Mouse (Mus musculus): ENCODE data around the gene Prdx2. TPM values are rescaled to one million over a fixed set of nuclear protein-coding genes. Genes with fewer than 3 reads are reported as not detected.

Gene Prdx2
- 100 to 1,000 TPM; 328 to 384 (median 347) TPM for total RNA-seq (2022)

GRCm38 (mm10) chr8:84969241-84970134, at the start of gene Prdx2, which contains the start of the genes Gm49661 and Rnaseh2a:
Gene Prdx2 (plus strand): TSS chr8:84969587.
Gene Gm49661 (minus strand): TSS chr8:84969433.
Gene Rnaseh2a (minus strand): TSS chr8:84969767.
- peak; percentile 51 to 56 for DNase-seq (ENCODE audit: low spot score in 2 of 2)

GRCm38 (mm10) chr8:84921596-84921995, 47.8 kb upstream of the Prdx2 start:
- no peak for DNase-seq (ENCODE audit: low spot score in 2 of 2)

DNA sequence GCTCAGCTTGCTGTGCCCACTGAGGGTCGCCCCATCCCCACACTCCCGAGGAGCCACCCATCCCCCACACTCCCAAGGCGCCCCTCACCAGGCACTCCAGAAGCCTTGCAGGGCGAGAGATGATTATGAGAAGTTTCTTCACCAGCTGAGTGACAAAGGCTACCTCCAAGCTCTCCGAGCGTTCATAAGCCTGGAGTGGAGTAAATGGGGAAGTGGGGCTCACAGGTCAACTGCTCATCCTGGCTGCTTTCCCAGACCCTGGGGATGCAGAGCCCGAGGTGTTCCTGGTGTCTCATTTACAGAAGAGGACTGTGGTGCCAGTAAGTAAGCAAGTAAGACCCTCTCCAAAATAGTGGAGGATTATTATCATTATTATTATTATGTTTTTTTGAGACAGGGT, 43.8 kb upstream of the Prdx2 start:
- DNase-seq (ENCODE audit: low spot score in 2 of 2): no peak

GRCm38 (mm10) chr8:84927513-84927912, 41.9 kb upstream of the Prdx2 start:
- DNase-seq (ENCODE audit: low spot score in 2 of 2): no peak

GRCm38 (mm10) chr8:84928456-84929306, 40.7 kb upstream of the Prdx2 start:
- DNase-seq (ENCODE audit: low spot score in 2 of 2): no peak

- no peak for DNase-seq (ENCODE audit: low spot score in 2 of 2)
Measured at GRCm38 (mm10) chr8:84930582-84930981, 38.8 kb upstream of the Prdx2 start.

GRCm38 (mm10) chr8:84933767-84934559, 35.4 kb upstream of the Prdx2 start:
- peak in 1 of 2 experiments; percentile 68 for DNase-seq (ENCODE audit: low spot score in 2 of 2)

DNA sequence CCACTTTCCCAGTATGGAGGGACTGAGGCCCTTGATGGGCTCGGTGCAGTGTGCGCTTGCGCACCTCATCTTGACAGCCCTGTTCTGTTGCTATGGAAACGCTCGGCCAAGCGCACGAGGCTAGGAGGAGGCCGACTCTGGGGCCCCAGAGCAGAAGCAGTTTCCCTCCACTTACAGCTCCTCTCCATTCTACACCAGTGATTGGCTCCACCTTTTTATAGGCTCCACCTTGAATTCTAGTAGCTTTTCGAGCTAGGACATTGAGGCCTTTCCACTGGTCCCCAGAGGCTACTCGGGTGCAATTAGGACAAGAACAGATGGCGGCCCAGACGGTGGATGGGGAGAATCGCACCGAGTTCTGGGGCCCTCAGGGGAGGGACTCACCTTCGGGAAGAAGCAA, 34.5 kb upstream of the Prdx2 start:
- DNase-seq (ENCODE audit: low spot score in 2 of 2): peak in 1 of 2 experiments; percentile 55

DNA sequence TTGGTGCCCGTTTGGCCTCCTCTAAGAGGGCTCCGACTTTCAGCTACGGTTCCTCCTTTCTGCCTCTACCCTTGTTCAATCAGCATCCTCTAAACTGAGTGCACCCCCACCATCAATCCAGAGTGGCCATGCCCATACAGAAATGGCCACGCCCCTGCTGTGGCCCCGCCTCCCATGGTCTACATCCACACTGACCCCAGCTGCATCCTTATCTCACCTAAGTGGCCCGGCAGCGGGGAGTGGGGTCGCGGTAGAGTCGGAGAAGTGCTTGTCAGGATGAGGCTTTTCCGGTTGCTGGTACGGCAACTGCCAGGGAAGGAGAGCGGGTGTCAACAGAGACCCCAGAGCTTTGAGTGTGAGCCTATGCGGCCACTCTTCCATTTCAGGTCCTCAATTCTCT, 33.9 kb upstream of the Prdx2 start:
- DNase-seq (ENCODE audit: low spot score in 2 of 2): no peak

- DNase-seq (ENCODE audit: low spot score in 2 of 2): no peak
Measured at GRCm38 (mm10) chr8:84936041-84936961, 33.1 kb upstream of the Prdx2 start.

DNA sequence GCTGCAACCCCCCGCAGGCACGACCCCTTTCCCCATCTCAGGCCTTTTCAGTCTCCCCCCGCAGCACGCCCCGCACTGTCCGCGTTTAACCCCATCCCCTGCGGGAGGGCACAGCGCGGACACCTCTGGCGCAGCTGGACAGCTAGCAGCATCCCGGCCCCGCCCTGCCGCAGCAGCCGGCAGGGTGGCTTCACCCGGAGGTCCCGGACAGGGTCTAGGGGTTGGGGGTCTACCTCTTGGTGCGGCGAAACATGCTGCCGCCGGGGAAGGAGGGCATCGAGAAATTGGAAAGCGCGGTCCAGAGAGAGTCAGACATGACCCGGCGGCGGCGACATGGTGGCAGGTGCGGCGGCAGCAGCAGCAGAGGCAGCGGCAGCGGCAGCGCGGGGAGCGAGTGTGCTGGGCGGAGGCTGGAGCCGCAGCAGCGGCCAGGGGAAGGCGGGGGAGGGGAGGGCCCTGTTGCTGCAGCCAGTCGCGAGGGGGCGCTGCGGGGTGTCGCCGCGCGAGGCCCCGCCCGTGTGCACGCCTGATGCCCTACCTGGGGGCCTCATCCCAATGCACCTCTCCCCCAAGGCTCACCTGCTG, 32.3 kb upstream of the Prdx2 start, which contains the start of gene Mast1:
Mast1 (minus strand) TSS at position 398 of the 585 bp plus-strand sequence.
- DNase-seq (ENCODE audit: low spot score in 2 of 2): peak in 1 of 2 experiments; percentile 50

DNA sequence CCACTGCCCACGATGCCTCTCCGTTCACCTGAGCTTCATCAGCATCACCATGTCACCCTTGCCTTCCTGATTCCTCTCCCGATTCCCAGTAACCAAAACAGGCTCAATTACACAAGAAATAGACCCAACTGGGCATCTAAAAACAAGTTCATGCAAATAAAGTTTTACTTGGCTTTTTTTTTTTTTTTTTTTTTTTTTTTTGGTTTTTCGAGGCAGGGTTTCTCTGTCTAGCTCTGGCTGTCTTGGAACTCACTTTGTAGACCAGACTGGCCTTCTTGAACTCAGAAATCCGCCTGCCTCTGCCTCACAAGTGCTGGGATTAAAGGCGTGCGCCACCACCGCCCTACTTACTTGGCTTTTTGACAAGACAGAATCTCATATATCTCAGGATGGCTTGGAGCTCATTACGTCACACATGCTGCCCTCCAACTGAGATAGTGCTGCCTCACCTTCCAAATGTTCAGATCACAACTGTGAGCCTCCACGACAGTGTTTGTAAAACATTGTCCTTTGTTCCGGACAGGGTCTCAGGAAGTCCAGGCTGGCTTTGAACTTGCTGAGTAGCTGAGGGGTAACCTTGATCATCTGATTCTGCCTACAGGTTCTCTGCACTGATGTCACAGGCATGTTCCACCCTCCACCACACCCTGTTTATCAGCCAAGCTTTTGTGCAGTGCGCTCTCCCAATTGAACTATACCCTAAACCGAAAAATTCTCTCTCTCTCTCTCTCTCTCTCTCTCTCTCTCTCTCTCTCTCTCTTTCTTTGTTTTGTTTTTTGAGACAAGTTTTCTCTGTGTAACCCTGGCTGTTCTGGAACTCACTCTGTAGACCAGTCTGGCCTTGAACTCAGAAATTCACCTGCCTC, 31.5 kb upstream of the Prdx2 start:
- no peak for DNase-seq (ENCODE audit: low spot score in 2 of 2)

GRCm38 (mm10) chr8:84943699-84944098, 25.7 kb upstream of the Prdx2 start:
- DNase-seq (ENCODE audit: low spot score in 2 of 2): no peak

GRCm38 (mm10) chr8:84944478-84945160, 24.8 kb upstream of the Prdx2 start:
- DNase-seq (ENCODE audit: low spot score in 2 of 2): peak in 1 of 2 experiments; percentile 77

GRCm38 (mm10) chr8:84945235-84945632, 24.2 kb upstream of the Prdx2 start:
- DNase-seq (ENCODE audit: low spot score in 2 of 2): peak in 1 of 2 experiments; percentile 89

DNA sequence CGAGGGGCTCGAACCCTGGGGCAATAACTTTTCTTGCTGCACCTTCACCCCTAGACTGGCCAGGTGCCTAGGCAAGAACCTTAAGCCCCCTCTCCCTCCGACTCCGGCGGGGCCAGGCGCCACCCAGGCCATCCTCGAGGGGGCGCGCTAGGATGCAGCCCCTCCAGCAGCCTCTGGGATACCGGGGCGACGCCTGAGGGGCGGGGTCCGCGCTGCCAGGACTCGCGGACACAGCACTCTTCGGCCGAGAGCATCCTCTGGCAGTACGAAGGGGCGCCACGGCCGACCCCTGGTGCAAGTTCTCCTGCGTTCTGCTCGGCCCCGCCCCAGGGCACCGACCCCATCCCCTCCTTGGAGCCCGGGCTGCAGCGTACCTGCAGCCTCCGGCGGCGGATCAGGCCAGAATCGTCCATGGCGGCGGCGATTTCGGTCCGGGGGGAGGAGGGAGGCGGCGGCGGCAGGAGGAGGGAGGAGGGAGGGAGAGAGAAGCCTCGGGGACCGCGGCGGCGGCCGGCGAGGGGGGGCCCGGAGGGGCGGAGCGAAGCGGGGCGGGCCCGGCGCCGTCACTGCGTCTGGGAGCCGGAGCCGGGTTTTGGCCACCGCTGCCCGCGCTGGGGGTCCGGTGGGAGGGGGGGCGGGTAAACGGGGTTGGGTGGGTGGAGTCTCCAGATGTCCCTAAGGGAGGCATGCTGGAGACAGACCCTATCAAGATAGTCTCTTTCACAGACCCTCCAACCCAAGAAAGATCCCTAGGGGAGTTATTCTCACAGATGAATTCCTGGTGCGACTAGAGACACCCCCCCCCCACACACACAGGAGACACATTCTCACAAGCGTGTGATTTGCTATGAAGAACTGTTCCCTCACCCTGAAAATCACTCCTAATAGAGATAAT, 23.5 kb upstream of the Prdx2 start:
- DNase-seq (ENCODE audit: low spot score in 2 of 2): no peak

Measured in left cerebral cortex, adult 8-10 months (tissue).